Mouse (Mus musculus): ENCODE measurements around the gene Fbxl2. TPM values are rescaled to one million over a fixed set of nuclear protein-coding genes. Genes with fewer than 3 reads are reported as not detected.

Gene Fbxl2
- polyA plus RNA-seq (2015; fragmentation: Nextera tagmentation; extraction: Ambion mirVana), result 3.1 and 3.5 TPM in 2 replicates

DNA sequence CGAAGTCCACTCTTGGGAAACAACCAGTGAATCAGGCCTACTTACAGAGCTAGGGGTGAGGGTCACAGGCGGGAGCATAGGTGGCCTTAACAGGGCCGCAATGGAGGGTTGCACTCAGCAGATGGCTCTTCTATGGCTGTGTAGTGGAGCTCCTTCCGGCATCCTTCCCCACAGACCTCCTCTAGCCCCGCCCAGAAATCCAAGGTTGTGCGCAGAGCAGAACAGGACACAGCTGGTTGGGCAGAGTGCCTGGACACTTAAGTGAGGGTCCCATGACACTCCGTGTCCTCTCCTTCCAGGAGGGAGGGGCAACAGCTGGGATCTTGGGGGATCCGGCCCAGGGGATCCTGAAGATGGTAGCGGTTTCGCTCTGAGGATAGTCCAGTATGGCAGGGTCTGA is at the start of gene Fbxl2:
Gene Fbxl2 (minus strand): TSS at position 164 of the 400 bp plus-strand sequence.

GRCm38 (mm10) chr9:114057090-114057796 is 11.3 kb upstream of the Fbxl2 start, which contains the start of gene Susd5:
Gene Susd5 (plus strand): TSS chr9:114057140.

DNA sequence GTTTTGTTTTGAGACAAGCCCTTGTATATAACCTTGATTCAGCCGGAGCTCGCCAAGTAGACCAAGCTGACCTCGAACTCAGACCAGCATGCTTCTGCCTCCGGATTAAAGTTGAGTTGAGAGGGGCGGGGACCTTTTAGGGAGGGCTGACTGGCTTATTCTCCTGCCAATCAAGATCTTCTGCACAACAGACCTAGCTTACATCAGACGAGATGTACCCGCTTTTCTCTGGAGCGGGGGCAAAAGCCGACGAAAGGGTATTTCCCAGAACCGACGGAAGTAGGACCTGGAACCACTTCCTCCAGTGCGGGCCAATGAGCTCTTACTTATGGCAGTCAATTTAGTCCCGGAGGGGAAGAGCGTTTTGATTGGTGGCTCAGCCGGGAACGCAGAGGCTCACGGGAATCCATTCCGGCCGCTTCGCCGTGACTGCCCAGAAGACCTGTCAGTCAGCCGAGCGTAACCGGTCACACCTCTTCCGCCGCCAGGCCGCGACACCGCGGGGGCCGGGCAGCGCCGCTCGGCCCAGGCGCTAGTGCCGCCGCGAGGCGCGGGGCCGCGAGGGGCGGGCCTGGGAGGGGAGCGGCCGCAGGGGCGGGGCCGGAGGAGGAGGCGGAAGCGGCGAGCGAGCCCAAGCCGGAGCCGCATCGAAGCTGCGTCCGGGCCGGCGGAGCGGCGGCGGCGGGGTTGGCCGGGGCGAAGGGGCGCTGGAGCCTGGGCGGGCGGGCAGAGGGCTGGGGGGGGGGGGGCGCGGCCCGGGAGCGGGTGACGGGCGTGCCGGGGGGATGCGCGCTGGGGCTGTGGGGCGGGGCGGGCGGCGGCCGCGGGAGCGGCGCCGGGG is 115.2 kb downstream of the Fbxl2 start, which contains the start of gene Ubp1:
Gene Ubp1 (plus strand): TSS at position 401 of the 841 bp plus-strand sequence.

Other genes starting within 250 kb of the Fbxl2 start
- 13.0 and 15.3 TPM in 2 replicates for gene Ubp1, start 115.3 kb downstream of the Fbxl2 start, polyA plus RNA-seq (2015; fragmentation: Nextera tagmentation; extraction: Ambion mirVana)
- 0.95 and 1.1 TPM in 2 replicates for gene Susd5, start 10.9 kb upstream of the Fbxl2 start, polyA plus RNA-seq (2015; fragmentation: Nextera tagmentation; extraction: Ambion mirVana)